Mouse (Mus musculus) G1E-ER4 (cell line): ENCODE measurements around the gene Ptar1. TPM values are rescaled to one million over a fixed set of nuclear protein-coding genes. Genes with fewer than 3 reads are reported as not detected.

ENCODE experiments used
- GATA1 ChIP-seq: IDR thresholded peaks from one replicate; pipeline ENCODE4 v1.8.0; 2012; ENCODE audit warnings: low read length, inconsistent platforms
- polyA plus RNA-seq: library from polyadenylated mRNA; stranded (reverse); fragments of >175 nt; gene quantifications from 2 replicates; pipeline ENCODE4 v1.2.3, GENCODE M21; 2012

Ptar1 gene
- polyA plus RNA-seq, 1 experiment = 0.68 TPM

- no peak for TF ChIP-seq GATA1
These were observed 18.2 kb downstream of the Ptar1 start for GRCm38 (mm10) chr19:23705383-23705782.

- TF ChIP-seq GATA1 = no peak
These were observed 59.3 kb downstream of the Ptar1 start for GRCm38 (mm10) chr19:23746506-23746905.

DNA sequence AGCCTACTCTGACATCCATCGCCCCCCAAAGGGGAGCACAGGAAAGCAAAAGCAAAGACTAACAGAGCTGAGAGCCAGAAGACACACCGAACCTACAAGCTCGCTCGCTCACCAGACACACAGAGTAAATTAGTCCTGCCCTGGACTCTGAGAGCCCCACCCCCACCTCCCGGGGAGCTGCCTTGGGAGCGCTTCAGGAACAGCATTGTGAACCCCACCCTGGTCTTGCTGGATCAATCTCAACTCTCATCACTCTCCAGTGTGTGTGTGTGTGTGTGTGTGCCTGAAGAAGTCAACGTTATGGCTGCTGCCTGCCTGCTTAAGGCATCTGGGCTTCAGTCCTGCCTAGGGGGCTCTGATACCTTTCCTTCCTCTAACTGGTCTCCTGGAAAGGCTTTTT is 69.8 kb downstream of the Ptar1 start:
- no peak for TF ChIP-seq GATA1

- TF ChIP-seq GATA1 = no peak
These were observed 70.8 kb downstream of the Ptar1 start for GRCm38 (mm10) chr19:23757961-23758553.

GRCm38 (mm10) chr19:23758554-23759321 is 71.5 kb downstream of the Ptar1 start, which contains the start of gene Apba1:
Apba1 (plus strand) TSS chr19:23758887.
- no peak for TF ChIP-seq GATA1

DNA sequence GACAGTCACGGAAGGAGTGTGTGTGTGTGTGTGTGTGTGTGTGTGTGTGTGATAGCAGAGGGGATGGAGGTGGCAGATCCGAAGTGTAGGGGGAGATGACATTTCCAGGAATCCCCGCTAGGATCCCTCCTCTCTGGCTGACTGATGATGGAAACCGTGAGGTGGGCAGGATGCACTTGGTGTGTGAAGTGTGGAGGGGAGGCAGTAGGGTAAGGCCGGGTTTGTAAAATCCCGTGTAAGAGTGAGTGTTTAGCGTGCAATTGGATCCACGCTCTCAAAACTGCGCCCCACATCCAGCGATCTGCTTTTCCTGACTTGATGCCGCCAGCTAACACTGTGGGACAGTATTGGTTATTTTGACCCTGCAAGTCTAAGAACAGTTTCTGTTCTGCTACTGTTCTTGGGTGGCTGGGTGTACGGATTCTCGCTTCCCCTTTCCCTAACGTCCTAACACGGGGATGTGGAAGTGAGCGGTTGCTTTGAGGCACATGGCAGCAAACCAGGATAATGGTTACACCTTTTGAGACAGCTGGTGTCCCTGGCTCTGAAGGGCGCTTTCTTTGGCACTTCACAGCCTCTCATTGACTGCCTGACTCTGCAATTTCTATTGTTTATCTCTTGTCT is 72.2 kb downstream of the Ptar1 start:
- no peak for TF ChIP-seq GATA1

DNA sequence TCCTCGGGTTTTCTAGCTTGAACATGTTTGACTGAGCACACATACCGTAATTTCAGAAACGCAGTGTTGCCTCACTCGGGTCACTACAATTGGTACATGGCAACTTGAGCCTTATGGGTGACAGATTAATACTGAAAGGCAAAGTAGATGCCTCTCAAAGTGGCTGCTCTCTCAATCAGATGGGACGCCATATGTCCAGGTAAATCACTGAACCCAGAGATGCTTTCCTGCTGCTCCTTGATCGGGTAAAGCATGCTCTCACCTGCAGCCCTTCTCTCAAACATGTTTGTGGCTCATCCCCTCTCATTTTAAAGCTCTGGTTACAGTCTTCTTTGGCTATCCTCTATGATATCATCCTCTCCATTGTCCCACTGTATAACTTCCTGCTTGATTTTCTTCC is 76.1 kb downstream of the Ptar1 start:
- TF ChIP-seq GATA1 = no peak

GRCm38 (mm10) chr19:23764051-23764450 is 76.8 kb downstream of the Ptar1 start:
- TF ChIP-seq GATA1 = no peak

GRCm38 (mm10) chr19:23768864-23769263 is 81.6 kb downstream of the Ptar1 start:
- TF ChIP-seq GATA1 = no peak

GRCm38 (mm10) chr19:23770494-23771423 is 83.5 kb downstream of the Ptar1 start:
- TF ChIP-seq GATA1 = no peak

DNA sequence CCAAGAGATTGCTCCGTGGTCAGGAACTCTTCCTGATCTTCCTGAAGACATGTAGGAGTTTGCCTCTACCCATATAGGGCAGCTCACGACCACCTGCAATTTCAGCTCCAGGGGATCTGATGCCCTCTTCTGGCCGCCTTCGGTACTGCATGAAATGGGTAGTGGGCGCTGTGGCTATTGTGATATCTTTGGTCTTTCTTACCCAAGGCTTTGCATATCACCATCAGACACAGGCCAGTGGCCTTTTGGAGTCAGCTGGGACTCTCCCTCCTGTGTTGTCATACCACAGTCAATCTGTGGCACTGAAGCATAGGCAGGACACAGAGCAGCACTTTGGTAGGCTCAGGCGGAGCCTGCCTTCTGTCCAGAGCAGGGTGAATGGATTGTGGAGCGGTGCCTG is 84.7 kb downstream of the Ptar1 start:
- TF ChIP-seq GATA1 = no peak

DNA sequence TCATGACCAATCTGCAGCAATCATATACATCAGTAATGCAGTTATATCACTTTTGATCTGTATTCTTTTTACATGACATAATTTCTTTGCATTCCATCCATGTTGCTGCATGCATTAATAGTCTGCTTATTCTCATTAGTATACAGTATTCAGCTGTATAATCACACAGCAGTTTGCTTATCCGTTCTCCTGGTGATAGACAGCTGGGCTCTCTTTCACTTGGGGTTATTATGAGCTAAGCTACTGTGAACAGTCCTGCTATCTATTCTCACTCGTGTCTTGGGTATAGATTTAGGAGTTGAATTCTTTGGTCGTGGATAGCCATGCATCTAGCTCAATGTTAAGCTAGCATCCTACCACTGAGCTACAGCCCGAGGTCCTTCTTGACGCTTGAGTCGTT is 88.1 kb downstream of the Ptar1 start:
- TF ChIP-seq GATA1 = no peak

DNA sequence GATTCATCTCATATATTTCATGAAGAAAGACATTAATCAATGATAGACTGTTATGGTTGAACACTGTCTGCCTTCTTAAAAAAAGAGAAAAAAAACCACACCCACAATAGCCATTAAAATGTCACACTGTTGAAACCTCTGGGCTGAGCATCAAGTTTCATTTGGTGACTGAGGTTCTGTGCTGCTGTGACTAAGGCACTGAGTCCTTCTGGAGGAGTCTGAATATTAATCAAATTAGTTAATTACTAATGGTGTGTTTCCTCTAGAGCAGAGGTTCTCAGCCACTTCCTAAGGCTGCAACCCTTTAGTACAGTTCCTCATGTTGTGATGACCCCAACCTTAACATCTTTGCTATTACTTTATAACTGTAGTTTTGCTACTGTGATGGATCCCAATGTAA is 91.9 kb downstream of the Ptar1 start:
- no peak for TF ChIP-seq GATA1

- no peak for TF ChIP-seq GATA1
These were observed 92.9 kb downstream of the Ptar1 start for GRCm38 (mm10) chr19:23780105-23780504.

Other genes with a start within 250 kb of the Ptar1 start
- not detected in 2 replicates for gene Mamdc2, start 239.0 kb upstream of the Ptar1 start, polyA plus RNA-seq
- gene 1700028P14Rik, start 34.6 kb upstream of the Ptar1 start, polyA plus RNA-seq = not detected in 2 replicates
- 0.04 and 0.08 TPM in 2 replicates for gene Apba1, start 71.5 kb downstream of the Ptar1 start, polyA plus RNA-seq